Mouse (Mus musculus): ENCODE results near the gene Cfap97d1.

Cfap97d1 gene

DNA sequence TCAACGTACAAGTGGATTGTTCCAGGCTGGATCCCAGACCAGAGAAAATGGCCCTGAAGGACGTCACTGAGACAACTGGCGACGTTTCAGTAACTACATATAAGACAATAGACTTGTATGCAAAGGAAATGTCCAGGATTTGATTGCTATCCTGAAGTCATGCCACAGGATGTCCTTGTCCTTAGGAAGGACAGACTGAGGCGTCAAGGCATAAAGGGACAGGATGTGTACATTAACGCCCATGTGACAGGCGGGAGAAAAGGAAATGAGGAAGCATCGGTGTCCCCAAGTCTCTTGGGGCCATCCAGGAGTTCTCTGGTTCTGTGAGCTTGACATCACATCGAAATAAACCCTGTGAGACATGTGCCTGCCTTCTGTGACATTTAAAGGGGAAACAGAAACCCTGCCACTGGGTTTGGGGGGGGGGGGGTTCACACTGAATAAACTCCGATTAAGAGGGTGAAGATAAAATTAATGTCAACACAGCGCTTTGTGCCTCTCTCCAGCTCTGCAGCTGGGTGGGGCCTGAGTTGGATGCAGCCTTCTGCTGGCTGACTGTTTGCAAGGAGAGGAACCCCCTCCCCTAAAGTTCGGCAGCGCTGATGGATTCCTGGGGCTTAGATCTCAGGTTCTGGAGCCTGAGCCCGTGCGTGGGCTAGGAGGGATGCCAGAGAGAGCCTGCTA is 25.0 kb downstream of the Cfap97d1 start:
- in situ Hi-C loops (cut with MboI, MseI) = no loop called here

DNA sequence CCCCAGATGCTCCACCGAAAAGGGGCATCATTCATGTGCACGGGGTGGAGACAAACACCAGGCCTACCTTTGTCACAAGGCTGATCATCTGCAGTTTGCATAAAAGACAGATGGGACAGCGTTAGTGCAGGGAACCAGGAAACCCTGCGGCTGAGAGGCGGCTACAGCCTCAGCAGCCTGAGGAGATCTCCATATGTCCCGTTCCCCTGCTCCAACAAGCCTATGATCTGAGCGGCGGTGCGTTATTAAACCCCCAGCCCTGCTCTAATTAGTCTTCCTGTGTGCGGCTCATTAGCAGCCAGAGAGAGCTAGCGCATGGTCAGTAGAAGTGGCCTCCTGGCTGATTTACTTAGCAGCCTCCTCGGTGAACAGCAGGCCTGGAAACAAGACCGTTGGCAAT is 26.1 kb downstream of the Cfap97d1 start:
- in situ Hi-C loops (cut with MboI, MseI) = no loop called here

DNA sequence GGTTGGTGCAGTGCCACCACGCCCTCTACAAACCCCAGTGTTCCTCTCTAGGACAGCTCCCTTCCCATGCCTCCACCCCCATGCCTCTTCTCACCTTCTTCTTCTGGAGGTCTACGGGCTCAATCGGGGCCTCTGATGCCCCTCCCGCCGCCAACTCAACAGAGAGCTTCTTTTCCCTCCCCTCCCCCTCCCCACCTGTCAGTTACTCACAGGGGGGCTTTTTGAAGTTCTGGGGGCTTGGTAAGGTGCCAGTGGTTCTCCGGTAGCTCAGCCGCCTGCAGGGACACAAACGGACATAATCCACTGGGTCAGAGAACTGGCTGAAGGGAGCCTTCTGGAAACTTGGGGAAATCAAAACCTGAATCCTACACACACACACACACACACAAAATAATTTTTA is 27.4 kb downstream of the Cfap97d1 start:
- in situ Hi-C loops (cut with MboI, MseI) = no loop called here

DNA sequence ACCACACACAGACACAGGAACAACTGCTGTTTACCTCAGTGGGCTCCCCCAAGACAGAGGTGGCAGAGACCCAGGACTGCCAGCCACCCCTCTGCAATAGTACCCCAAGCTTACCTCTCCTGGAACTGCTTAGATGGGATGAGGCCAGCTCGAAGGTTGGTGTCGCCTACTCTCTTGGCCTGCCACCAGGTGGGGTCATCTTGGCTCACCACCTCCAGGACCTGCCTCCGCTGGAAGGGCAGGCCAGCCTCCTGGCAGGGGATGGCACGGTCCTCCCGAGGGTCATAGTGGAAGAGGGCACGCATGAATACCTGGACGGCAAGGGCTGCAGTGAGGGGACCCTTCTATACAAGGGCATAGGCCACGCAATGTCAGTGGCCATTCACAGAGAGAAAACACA is 29.1 kb downstream of the Cfap97d1 start:
- in situ Hi-C loops (cut with MboI, MseI) = no loop called here

DNA sequence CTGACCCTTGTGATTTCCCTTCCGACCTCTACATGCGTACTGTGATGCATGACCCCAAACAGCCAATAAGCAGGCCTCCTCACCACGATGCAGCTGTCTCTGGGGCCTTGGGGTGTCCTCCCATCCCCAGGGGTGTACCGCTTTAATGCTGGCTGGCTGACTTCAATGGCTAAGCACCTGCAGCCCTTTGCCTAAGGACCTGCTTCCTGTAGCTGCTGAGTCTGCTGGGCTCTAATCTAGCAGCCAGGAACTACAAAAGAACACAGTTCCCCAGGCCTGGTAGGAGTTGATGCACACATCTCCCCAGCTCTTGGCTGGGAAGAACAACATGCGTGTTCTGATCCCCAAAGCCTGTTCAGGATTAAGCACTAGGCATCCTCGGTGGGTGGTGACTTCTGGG is 31.4 kb downstream of the Cfap97d1 start:
- in situ Hi-C loops (cut with MboI, MseI) = no loop called here

DNA sequence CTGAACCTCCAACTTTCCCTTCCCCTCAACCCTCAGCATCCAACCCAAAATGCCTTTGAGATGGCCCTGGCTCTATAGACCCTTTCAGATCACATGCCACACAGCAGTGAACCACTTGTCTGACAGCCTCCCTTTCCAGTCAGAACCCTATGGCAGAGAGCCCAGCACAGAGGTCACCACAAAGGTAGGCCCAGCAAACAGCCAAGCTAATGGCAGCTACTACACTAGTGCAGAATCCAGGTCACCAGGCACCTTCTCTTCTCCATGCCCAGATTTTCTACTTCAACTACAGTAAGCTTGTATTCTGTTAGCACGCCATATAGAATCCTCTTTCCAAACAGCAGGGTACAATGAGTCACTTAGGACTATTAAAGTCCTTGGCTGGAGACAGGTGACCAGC is 32.1 kb downstream of the Cfap97d1 start:
- in situ Hi-C loops (cut with MboI, MseI) = no loop called here

DNA sequence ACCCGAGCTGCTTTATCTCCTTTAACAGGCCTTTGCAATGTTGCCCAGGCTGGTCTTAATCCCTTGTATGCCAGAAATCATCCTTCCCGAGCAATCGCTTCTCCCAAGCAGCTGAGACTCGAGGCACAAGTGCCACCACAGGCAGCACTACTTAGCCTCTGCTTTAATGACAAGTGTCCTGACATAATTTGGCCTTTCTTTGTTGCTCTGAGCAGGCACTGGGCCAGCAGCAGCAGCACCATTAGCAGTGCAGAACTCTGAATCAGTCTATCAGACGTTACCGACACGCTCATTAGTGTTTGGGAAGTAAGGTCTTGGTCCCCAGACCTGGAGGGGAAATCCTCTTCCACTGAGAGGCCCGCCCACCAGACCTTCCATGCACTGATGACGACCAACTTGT is 35.7 kb downstream of the Cfap97d1 start:
- in situ Hi-C loops (cut with MboI, MseI) = no loop called here

DNA sequence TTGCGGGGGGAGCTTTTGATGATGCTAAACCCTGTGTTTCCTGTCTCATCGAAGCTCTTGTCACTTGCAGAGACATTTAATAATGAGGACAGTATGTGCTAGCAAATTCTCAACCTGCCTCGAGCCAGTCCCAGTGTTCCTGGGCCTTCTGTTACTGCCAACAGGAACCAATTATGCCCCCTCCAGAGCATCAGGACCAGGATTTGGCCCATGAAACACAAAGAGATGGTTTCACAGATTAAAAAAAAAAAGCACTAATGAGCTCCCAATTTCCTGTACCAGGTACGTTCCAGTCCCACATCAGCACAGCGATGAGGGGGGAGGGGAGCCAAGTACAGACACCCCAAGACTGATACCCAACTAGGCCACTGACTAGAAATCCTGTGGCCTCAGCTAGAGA is 37.1 kb downstream of the Cfap97d1 start:
- in situ Hi-C loops (cut with MboI, MseI) = no loop called here

DNA sequence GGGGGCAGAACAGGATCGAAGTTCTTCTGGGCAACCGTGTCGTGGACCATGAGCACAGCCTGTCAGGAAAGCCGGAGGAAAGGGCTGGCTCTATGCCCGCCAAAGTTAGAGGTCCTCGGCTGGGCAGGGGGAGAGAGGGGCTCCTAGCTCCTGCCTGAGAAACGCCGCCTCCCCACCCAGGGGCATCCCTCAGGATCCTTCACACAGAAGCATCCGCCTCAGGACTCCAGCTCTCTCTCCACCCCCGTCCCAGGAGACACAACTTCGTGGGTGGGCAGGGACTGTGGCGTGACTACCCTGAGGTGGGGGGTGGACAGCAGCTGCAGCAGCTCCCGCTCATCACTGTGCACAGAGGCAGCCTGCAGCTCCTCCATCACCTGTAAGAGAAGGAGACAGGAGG is 39.3 kb downstream of the Cfap97d1 start:
- in situ Hi-C loops (cut with MboI, MseI) = no loop called here

DNA sequence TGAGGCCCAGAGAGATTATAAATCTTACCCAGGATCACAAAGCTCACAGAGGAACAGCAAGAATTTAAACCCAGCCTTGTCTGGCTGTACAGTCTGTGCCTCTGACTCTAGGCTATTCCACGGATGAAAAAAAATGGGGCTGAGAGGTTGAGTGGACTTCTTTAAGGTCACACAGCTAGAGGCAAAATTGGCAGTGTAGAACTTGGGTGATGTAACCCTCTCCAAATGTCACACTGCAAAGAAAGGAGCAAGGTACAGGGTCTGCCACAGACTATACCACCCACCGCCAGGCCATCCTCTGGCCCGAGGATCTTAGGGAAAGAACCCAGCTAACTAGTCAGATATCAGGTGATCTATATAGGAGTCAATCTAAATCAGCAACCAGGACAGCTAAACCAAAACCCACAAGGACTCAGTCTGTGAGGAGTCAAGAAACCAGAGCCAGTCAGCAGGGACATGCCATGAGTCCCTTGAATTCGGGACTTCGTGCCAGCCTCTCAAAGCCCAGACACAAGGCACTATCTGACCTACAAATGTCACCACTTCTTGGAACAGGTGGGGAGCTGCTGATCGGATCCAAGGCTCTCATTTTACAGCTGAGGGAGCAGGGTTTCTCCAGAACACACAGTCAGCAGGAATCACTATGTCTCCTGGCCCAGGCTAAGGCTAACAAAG is 40.1 kb downstream of the Cfap97d1 start:
- in situ Hi-C loops (cut with MboI, MseI) = no loop called here

DNA sequence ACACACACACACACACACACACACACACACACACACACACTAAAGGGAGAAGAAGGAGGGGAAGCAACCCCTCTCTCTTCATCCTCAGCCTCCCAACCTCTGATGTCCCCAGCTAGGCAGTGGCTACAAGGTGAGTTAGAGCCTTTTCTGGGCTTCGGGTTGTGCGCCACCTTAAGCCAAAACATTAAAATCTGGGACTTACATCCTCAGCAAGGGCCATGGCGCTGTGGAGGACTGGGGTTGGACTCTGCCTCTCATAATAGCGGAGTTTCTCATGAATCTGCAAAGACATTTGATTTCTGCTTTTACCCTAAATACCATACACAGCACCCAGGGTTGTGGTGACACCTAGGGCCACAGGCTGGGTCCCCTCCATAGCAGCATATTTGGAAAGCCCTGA is 40.8 kb downstream of the Cfap97d1 start:
- in situ Hi-C loops (cut with MboI, MseI) = no loop called here

DNA sequence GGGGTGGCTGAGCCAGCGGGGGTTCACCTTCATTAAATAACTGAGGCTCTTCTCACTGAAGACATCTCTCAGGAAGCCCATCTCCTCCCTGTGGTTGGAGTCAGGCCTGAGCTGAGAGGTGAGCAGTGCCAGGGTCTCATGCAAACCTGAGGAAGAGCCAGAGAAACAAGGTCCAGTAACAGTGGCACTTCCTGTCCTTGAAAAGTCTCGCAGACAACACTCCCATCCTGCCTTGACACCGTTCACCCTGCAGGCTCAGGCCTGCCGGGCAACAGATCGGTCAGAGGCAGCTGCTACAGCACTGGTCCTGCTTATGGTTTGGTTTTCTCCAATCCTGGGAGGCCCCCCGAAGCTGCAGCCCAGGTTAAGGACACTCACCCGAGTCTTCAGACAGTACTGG is 41.3 kb downstream of the Cfap97d1 start:
- in situ Hi-C loops (cut with MboI, MseI) = no loop called here

DNA sequence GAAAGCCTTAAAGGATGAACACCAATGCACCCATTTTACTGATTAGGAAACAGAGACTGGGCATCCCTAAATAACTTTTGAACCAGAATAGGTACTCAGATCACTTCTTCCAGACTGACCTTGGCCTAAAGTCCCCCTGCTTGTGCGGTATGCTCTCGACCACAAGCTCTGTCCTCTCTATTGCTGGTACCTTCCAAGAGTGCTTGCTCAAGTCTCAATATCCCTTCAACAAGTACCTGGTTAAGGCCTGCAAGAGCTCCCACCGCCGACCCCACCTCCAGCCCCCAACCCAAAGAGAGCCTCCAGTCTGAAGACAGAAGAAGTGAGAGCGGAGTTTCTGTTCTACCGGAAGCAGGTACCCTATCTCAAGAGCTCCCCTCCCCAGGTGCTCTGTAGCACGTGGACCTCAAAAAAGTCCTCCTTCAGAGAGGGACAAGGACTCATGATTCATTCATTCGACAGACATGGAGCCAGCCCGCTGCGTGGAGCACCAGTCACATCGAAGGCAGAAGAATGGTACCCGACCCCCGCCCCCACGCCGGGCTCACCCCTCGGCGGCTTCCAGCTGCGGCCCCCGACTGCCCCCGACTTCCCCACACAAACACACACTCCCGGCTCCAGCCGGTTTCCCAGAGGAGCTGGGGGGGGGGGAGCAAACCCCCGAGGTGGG is 42.0 kb downstream of the Cfap97d1 start:
- in situ Hi-C loops (cut with MboI, MseI) = no loop called here

DNA sequence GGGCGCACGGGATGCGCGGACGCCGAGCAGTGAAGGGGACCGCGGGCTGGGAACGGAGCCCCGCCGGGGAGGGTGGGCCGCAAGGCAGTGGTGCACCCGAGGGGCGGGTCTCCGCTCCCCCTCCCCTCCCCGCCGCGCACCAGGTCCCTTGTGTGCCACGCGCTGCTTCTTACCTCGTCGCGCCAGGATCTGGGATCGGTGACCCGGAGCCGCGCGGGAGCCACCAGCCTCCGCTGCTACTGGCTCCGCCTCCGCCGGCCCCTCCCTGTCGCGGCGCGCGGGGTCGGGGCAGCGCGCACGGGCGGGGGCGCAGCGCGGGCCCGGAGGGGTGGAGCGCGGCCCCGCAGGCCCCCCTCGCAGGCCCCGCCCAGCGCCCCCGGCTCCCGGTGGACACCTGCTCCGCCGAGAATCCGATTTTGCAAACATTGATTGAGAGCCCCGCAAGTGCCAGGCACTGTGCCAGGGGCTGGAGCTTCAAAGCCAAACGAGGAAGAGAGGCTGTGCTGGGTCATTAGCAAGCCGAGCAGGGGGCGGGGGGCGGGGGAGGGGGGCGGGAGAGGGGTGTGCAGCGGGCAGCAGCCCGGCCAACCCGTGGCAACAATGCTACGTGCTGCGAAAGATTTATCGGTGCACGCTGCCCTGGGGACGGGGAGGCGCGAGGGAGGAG is 42.7 kb downstream of the Cfap97d1 start:
- in situ Hi-C loops (cut with MboI, MseI) = no loop called here

DNA sequence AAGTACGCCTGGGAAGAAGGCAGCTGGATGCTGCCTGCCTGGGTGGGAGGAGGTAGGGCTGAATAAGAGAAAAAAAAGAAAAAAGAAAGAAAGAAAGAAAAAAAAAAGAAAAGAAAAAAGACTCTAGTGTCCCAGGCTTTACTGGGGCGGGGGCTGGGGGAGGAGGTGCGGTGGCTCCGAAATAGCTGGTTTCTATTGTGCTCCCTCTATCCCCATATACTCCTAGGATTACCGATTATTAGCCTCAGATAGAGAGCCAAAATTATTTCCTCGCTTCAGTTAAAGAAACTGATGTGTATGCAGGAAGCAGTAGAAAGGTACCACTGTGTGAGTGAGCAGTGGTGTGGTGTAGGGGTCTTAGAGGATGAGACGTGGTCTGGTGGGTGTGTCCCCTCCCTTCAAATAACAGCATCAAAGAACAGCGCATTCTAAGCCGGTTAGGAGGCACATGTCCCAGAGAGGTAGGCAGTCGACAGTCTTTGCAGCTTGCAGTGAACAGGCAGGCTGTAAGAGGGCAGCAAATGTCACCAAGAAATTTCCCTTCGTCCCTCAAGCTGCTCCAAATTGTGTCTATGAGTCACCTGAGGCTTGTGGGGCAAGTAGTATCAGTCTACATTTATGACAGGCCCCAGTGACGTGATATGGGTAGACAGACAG is 43.4 kb downstream of the Cfap97d1 start:
- in situ Hi-C loops (cut with MboI, MseI) = no loop called here

DNA sequence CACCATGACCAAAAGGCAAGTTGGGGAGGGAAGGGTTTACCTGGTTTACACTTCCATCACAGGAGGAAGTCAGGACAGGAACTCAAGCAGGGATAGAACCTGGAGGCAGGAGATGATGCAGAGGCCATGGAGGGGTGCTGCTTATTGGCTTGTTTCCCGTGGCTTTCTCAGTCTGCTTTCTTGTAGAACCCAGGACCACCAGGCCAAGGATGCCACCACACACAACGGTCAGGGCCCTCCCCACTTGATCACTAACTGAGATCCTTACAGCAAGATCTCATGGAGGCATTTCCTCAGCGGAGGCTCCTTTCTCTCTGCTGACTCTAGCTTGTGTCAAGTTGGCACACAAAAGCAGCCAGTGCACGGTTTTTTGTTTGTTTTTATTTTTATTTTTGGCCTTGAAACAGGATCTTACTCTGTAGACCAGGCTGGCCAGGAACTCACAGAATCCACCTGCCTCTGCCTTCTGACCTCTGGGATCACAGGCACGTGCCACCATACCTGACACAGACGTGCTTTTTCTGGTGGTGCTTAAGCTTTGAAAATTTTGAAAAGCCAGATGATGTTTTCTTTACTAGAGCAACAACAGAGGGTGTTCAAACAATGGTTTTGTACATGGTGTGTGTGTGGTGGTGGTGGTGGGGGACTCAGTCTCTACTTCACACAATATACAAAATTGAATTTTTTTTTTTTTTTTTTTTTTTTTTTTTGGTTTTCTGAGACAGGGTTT is 44.2 kb downstream of the Cfap97d1 start, which contains the start of gene Mpp3:
Gene Mpp3, minus strand, starts transcription at position 375 of the 730 bp plus-strand sequence.
- in situ Hi-C loops (cut with MboI, MseI) = no loop called here

DNA sequence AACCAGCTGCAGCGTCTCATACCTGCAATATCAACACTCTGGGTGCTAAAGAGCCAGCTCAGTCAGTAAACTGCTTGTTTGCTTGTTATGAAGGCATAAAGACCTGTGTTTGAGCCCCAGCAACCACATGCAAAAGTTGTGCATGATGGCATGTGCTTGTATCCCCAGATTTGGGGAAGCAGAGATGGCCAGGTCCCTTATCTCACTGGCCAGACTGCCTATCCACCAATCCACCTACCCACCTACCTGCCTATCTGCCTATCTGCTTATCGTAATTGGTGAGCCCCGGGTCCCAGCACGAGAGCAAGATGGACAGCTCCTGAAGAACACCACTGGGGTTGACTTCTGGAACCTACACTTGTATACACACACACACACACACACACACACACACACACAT is 45.2 kb downstream of the Cfap97d1 start:
- in situ Hi-C loops (cut with MboI, MseI) = no loop called here

DNA sequence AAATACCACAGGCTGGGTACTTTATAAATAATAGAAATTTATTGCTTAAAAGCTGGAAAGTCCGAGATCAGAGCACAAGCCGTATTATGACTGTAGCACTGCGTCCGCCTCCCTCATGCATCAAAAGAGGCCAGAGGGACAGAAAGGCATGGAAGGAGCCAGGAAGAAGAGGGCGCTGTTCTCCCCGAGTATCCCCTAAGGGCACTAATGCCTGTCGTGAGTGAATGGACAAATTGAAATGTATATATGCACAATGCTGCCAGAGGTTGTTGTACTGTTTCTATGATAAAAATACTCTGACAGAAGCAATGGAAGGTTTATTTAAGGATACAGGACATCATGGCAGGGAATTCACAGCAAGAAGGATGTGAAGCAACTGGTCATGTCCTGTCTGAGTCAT is 45.9 kb downstream of the Cfap97d1 start:
- in situ Hi-C loops (cut with MboI, MseI) = no loop called here

DNA sequence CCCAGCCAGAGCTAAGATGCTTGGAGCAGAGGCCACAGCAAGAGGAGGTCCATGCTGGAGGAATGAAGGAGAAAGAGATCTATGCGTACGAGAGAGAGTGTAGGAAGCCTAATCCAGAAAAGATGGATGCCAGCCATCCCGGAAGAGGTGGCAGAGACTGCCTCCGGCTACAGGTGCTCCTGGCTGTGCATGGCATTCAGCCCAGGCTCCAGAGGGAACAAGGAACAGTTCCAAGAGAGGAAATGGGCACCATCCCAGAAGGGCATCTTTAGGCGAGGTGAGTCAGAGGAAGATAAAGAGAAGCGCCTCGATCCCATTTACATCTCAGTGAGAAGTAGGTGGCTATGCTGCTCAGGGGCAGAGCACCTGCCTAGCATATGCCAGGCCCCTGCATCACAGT is 47.1 kb downstream of the Cfap97d1 start:
- in situ Hi-C loops (cut with MboI, MseI) = no loop called here

DNA sequence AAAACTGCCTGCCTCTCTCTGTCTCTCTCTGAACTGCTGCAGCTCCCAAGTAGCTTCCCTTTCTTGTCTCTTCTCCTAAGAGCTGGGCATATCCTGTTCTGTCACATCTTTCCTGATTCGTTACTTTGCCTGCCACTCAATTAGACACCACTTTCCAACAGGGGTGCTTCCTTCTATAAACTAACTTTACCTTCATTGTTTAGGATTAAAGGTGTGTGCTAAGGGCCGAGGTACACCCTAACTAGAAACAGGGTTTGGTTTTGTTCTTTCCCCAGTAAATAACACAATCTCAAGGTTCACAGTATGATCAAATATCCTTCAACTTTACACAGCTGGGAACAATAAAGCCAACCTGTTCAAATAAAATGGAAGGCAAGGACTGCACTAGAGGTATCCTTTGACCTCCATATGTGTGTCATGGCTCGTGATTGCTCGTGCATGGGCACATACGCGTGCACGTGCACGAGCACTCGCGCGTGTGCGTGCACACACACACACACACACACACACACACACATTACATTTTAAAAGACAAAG is 49.0 kb downstream of the Cfap97d1 start:
- in situ Hi-C loops (cut with MboI, MseI) = no loop called here

DNA sequence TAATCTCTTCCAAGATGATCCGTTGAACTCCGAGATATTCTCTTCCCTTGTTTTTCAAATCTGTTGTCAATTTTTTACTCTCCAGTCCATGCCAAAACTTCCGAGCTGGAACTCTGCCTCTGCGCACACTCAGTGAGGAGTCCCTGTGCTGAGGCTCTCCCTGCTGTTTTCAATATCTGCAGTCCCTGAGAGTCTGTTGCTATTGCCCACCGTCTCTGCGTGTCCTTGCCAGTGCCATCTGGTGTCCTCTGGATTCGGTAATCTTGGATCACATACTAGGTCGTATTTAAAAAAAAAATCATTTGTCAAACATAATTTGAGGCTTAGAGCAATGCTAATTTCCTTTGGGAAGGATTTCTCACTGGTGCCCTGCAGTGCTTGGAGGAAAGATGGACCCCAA is 50.8 kb downstream of the Cfap97d1 start:
- in situ Hi-C loops (cut with MboI, MseI) = loop anchor here (5.0 kb wide), 1 partner anchor 538 kb away; no protein-coding TSS in a partner anchor
